Comparison of ENCODE assay signal across 8 mouse cellular contexts in genomic region chrX:42033111-42033693, GRCm38 (mm10). TPM values are rescaled to one million over a fixed set of nuclear protein-coding genes. Genes with fewer than 3 reads are reported as not detected.
DNase-seq lines count a peak whose midpoint lies in the region; ATAC-seq and TF ChIP-seq lines count a peak whose summit lies in the region.

No protein-coding gene starts in this region.

- POLR2A ChIA-PET in Patski (lab: Charles Lee) = no interaction called here

- ATAC-seq in Patski = peak; percentile 67
- ATAC-seq in hindbrain, embryonic 14.5 days (ENCODE audit: low FRiP score) = peak; percentile 57; the same call in 1 of the 2 replicates
- peak; percentile 92 for ATAC-seq in megakaryocyte, adult 5-6 weeks (ENCODE audit: poor library complexity, severe bottlenecking)

- TF ChIP-seq CTCF in Patski (IDR thresholded peaks at IDR 0.05) = peak; percentile 92
- TF ChIP-seq CTCF in left cerebral cortex, adult 2 months (IDR thresholded peaks at IDR 0.05) = peak; percentile 84

- H3K9ac ChIP-seq in hindbrain, embryonic 14.5 days = no peak overlapping the region

- H3K27ac ChIP-seq in hindbrain, embryonic 14.5 days = no peak overlapping the region
- H3K27ac ChIP-seq in left cerebral cortex, adult 2 months = no peak overlapping the region

- H3K27me3 ChIP-seq in Patski = no peaks in the 10 kb centered on the region
- no peaks in the 10 kb centered on the region for H3K27me3 ChIP-seq in hindbrain, embryonic 14.5 days (ENCODE audit: control insufficient read depth, insufficient read depth, low read length)

- CTCF ChIA-PET in Patski (lab: Charles Lee) = interaction anchor here (0.5 to 1.8 kb wide), 12 partner anchors 10 to 478 kb away, joined by 3 to 6 read pairs (median 3); no protein-coding TSS in a partner anchor

- H3K4me3 ChIP-seq in hindbrain, embryonic 14.5 days (replicated peaks; ENCODE audit: low read length) = no peak overlapping the region
- H3K4me3 ChIP-seq in left cerebral cortex, adult 2 months = no peak overlapping the region

- 0 out of 2 replicates have a peak overlapping the region, but pooled peaks have one; percentile 10 for H3K4me2 ChIP-seq in hindbrain, embryonic 14.5 days (replicated peaks)

- no peaks in the 10 kb centered on the region for H3K36me3 ChIP-seq in hindbrain, embryonic 14.5 days (replicated peaks; ENCODE audit: control insufficient read depth, insufficient read depth)

- DNase-seq in Patski (ENCODE audit: low read depth, low spot score) = no peak
- peak; percentile 82 for DNase-seq in cerebellum, adult 9-10 months
- DNase-seq in frontal cortex, postnatal 10 days (ENCODE audit: low spot score in 2 of 2) = peak; percentile 9 to 52
- peak; percentile 66 for DNase-seq in hindbrain, embryonic 14.5 days (ENCODE audit: low spot score)
- DNase-seq in left cerebral cortex, adult 2 months (ENCODE audit: extremely low spot score in 1 of 2, low spot score in 2 of 2) = peak; percentile 47 to 67
- DNase-seq in right cerebral cortex, postnatal 36 days (ENCODE audit: low spot score in 2 of 2) = peak; percentile 7 to 8
- peak; percentile 50 to 68 for DNase-seq in urinary bladder, postnatal 4 days (ENCODE audit: low spot score in 2 of 2)

- H3K4me1 ChIP-seq in hindbrain, embryonic 14.5 days (replicated peaks; ENCODE audit: control insufficient read depth, insufficient read depth, low read length) = no peaks in the 10 kb centered on the region

- H3K9me3 ChIP-seq in hindbrain, embryonic 14.5 days (ENCODE audit: control insufficient read depth, low read length) = no peaks in the 10 kb centered on the region

- 31% methylated on average over 8 of the region's 8 CpGs for WGBS in hindbrain, embryonic 14.5 days

- intact Hi-C loops in left cerebral cortex, adult 2 months (cut with DNase I) = loop anchor here (1.0 to 5.0 kb wide), 3 partner anchors 34 to 194 kb away; no protein-coding TSS in a partner anchor

- in situ Hi-C loops in Patski (cut with MboI; ENCODE audit: low pct_unique_long_range_greater_than_20kb) = loop anchor here (5.0 to 25.0 kb wide), 2 partner anchors 109 to 229 kb away; no protein-coding TSS in a partner anchor

RNA-seq across cellular contexts. Expression of gene Xiap, which starts 26.3 kb away (rescaled TPM):
- 32.1 TPM for polyA plus RNA-seq in Patski (2021)
- polyA plus RNA-seq in hindbrain, embryonic 14.5 days (2014; fragmentation: Nextera tagmentation; extraction: Ambion mirVana) = 14.7 and 16.1 TPM in 2 replicates
- 10 to 100 TPM; 54.9 to 58.8 TPM for total RNA-seq in left cerebral cortex, adult 2 months (2021)
- total RNA-seq in megakaryocyte, adult 5-6 weeks (2015) = 87.0 and 88.2 TPM in 2 replicates
- total RNA-seq in megakaryocyte, adult 5-6 weeks (2017) = 69.6 and 74.0 TPM in 2 replicates
